Mouse (Mus musculus) gastrocnemius, postnatal 25 days (tissue): Measurements from ENCODE around the gene Nkx1-2. TPM values are rescaled to one million over a fixed set of nuclear protein-coding genes. Genes with fewer than 3 reads are reported as not detected.

Experiments
- DNase-seq: peaks from one replicate; pipeline ENCODE4 v3.0.0; 2022
- long read RNA-seq, 2 experiments: library from polyadenylated mRNA; stranded (forward); transcript quantifications; one replicate each; pipeline ENCODE4 v2.0.0; 2021
- total RNA-seq, 2 experiments: library from RNA; stranded (reverse); gene quantifications; 1 replicate in 1 of 2; 2 replicates in 1 of 2; pipeline ENCODE4 v1.2.3; 2021

Gene Nkx1-2
- total RNA-seq: not detected
- long read RNA-seq, experiment 1: 0 reads
- long read RNA-seq, experiment 2: 0 reads

GRCm38 (mm10) chr7:132599071-132599975 is at the start of gene Nkx1-2:
TSS of gene Nkx1-2 (minus strand) at chr7:132599637.
- DNase-seq: no peak

GRCm38 (mm10) chr7:132646514-132646913 is 47.1 kb upstream of the Nkx1-2 start:
- no peak for DNase-seq

GRCm38 (mm10) chr7:132644605-132645279 is 45.3 kb upstream of the Nkx1-2 start:
- DNase-seq: no peak

GRCm38 (mm10) chr7:132641606-132642005 is 42.2 kb upstream of the Nkx1-2 start:
- DNase-seq: no peak

- DNase-seq: no peak
These were observed 41.5 kb upstream of the Nkx1-2 start for GRCm38 (mm10) chr7:132640946-132641345.

- no peak for DNase-seq
These were observed 39.1 kb upstream of the Nkx1-2 start for GRCm38 (mm10) chr7:132638446-132639087.

GRCm38 (mm10) chr7:132637292-132637691 is 37.9 kb upstream of the Nkx1-2 start:
- no peak for DNase-seq

- DNase-seq: no peak
These were observed 31.9 kb upstream of the Nkx1-2 start for GRCm38 (mm10) chr7:132631313-132631712.

GRCm38 (mm10) chr7:132627448-132627847 is 28.0 kb upstream of the Nkx1-2 start:
- DNase-seq: no peak

GRCm38 (mm10) chr7:132626174-132626573 is 26.7 kb upstream of the Nkx1-2 start:
- no peak for DNase-seq

GRCm38 (mm10) chr7:132624161-132624560 is 24.7 kb upstream of the Nkx1-2 start:
- DNase-seq: no peak

GRCm38 (mm10) chr7:132619975-132620918 is 20.8 kb upstream of the Nkx1-2 start:
- DNase-seq: no peak

GRCm38 (mm10) chr7:132619549-132619948 is 20.1 kb upstream of the Nkx1-2 start:
- no peak for DNase-seq

- DNase-seq: no peak
These were observed 17.7 kb upstream of the Nkx1-2 start for GRCm38 (mm10) chr7:132617021-132617564.

- no peak for DNase-seq
These were observed 17.0 kb upstream of the Nkx1-2 start for GRCm38 (mm10) chr7:132616391-132616790.

GRCm38 (mm10) chr7:132615346-132615745 is 15.9 kb upstream of the Nkx1-2 start:
- peak; percentile 38 for DNase-seq

GRCm38 (mm10) chr7:132611530-132611929 is 12.1 kb upstream of the Nkx1-2 start:
- no peak for DNase-seq

GRCm38 (mm10) chr7:132610468-132611318 is 11.3 kb upstream of the Nkx1-2 start, which contains the start of gene Lhpp:
TSS of gene Lhpp (plus strand) at chr7:132610638.
- DNase-seq: peak; percentile 80

- DNase-seq: no peak
These were observed 9.0 kb upstream of the Nkx1-2 start for GRCm38 (mm10) chr7:132608316-132609020.
